Mouse (Mus musculus): ENCODE results near the gene Safb.
"Not testable (repeated sequence)": the region's sequence is repeated elsewhere in the genome, so short reads cannot be mapped to it uniquely, and the experiment has no call there.

The Safb gene

GRCm38 (mm10) chr17:56611861-56612564, 27.4 kb downstream of the Safb start:
- peak; percentile 62 for DNase-seq (ENCODE audit: low read depth)

- DNase-seq (ENCODE audit: low read depth): not testable (repeated sequence)
Measured at GRCm38 (mm10) chr17:56612565-56612939, 27.9 kb downstream of the Safb start.

GRCm38 (mm10) chr17:56613236-56613844, 28.7 kb downstream of the Safb start, which contains the start of gene Rpl36:
Gene Rpl36 (plus strand): TSS chr17:56613416.
- peak; percentile 94 for DNase-seq (ENCODE audit: low read depth)

- peak; percentile 58 for DNase-seq (ENCODE audit: low read depth)
Measured at GRCm38 (mm10) chr17:56613893-56614292, 29.3 kb downstream of the Safb start.

- peak; percentile 35 for DNase-seq (ENCODE audit: low read depth)
Measured at GRCm38 (mm10) chr17:56614391-56615135, 29.9 kb downstream of the Safb start.

GRCm38 (mm10) chr17:56615136-56615784, 30.6 kb downstream of the Safb start:
- DNase-seq (ENCODE audit: low read depth): no peak

- DNase-seq (ENCODE audit: low read depth): no peak
Measured at GRCm38 (mm10) chr17:56615792-56616191, 31.2 kb downstream of the Safb start.

- DNase-seq (ENCODE audit: low read depth): no peak
Measured at GRCm38 (mm10) chr17:56616725-56617124, 32.1 kb downstream of the Safb start.

- DNase-seq (ENCODE audit: low read depth): no peak
Measured at GRCm38 (mm10) chr17:56617628-56618027, 33.0 kb downstream of the Safb start.

GRCm38 (mm10) chr17:56625495-56625894, 40.9 kb downstream of the Safb start:
- peak; percentile 29 for DNase-seq (ENCODE audit: low read depth)

GRCm38 (mm10) chr17:56626260-56626659, 41.6 kb downstream of the Safb start:
- no peak for DNase-seq (ENCODE audit: low read depth)

GRCm38 (mm10) chr17:56626754-56627470, 42.3 kb downstream of the Safb start, which contains the start of gene Lonp1:
Gene Lonp1 (minus strand): TSS chr17:56626887.
- peak; percentile 100 for DNase-seq (ENCODE audit: low read depth)

- peak; percentile 46 for DNase-seq (ENCODE audit: low read depth)
Measured at GRCm38 (mm10) chr17:56627530-56628277, 43.1 kb downstream of the Safb start, which contains the start of gene Catsperd. Gene Catsperd (plus strand): TSS chr17:56628143.

GRCm38 (mm10) chr17:56629800-56630781, 45.5 kb downstream of the Safb start:
- DNase-seq (ENCODE audit: low read depth): not testable (repeated sequence)

GRCm38 (mm10) chr17:56631807-56632206, 47.2 kb downstream of the Safb start:
- no peak for DNase-seq (ENCODE audit: low read depth)

- no peak for DNase-seq (ENCODE audit: low read depth)
Measured at GRCm38 (mm10) chr17:56634023-56634422, 49.4 kb downstream of the Safb start.

GRCm38 (mm10) chr17:56643237-56643636, 58.6 kb downstream of the Safb start:
- DNase-seq (ENCODE audit: low read depth): no peak

- no peak for DNase-seq (ENCODE audit: low read depth)
Measured at GRCm38 (mm10) chr17:56647546-56647945, 62.9 kb downstream of the Safb start.

- DNase-seq (ENCODE audit: low read depth): no peak
Measured at GRCm38 (mm10) chr17:56651801-56652200, 67.2 kb downstream of the Safb start.

- DNase-seq (ENCODE audit: low read depth): no peak
Measured at GRCm38 (mm10) chr17:56654771-56655170, 70.1 kb downstream of the Safb start.

Data from induced T-regulatory cell, adult 2 months (primary cell).